Mouse (Mus musculus) forebrain, embryonic 13.5 days (tissue): Measurements from ENCODE around the gene Fxr1. TPM values are rescaled to one million over a fixed set of nuclear protein-coding genes. Genes with fewer than 3 reads are reported as not detected.

Source experiments
- ATAC-seq: fragments of 200-750 bp; cut with Nextera tagmentation; 2 replicates; pipeline ENCODE4 v1.8.0; 2017
- H3K27ac ChIP-seq: fragments of 300-500 bp; sonication (generic); 2 replicates; pipeline ENCODE4 v1.5.1; 2015; ENCODE audit warnings: inconsistent platforms, mild to moderate bottlenecking, moderate library complexity
- H3K27me3 ChIP-seq: fragments of 300-500 bp; sonication (generic); 2 replicates; pipeline ENCODE4 v1.6.1; 2015; ENCODE audit warnings: mild to moderate bottlenecking, inconsistent platforms
- H3K36me3 ChIP-seq: fragments of 300-500 bp; sonication (generic); 2 replicates; pipeline ENCODE4 v1.6.1; 2015; ENCODE audit warnings: mild to moderate bottlenecking, inconsistent platforms; ENCODE audit not compliant: poor library complexity, severe bottlenecking
- H3K4me1 ChIP-seq: fragments of 300-500 bp; sonication (generic); 2 replicates; pipeline ENCODE4 v1.6.1; 2015; ENCODE audit warnings: inconsistent platforms
- H3K4me2 ChIP-seq: fragments of 300-500 bp; sonication (generic); 2 replicates; pipeline ENCODE4 v1.6.1; 2015; ENCODE audit warnings: inconsistent platforms, mild to moderate bottlenecking, moderate library complexity
- H3K4me3 ChIP-seq: fragments of 300-500 bp; sonication (generic); 2 replicates; pipeline ENCODE4 v1.5.1; 2015; ENCODE audit warnings: mild to moderate bottlenecking, inconsistent platforms
- H3K9ac ChIP-seq: fragments of 300-500 bp; sonication (generic); 2 replicates; pipeline ENCODE4 v1.6.1; 2015; ENCODE audit warnings: mild to moderate bottlenecking, inconsistent platforms
- H3K9me3 ChIP-seq: fragments of 300-500 bp; sonication (generic); replicated peaks from 2 replicates; pipeline ENCODE4 v1.6.1; 2016; ENCODE audit warnings: inconsistent platforms
- WGBS: fragments of 180-500 bp; shearing (Covaris S2); methylation state at CpG from one replicate; pipeline ENCODE4 v1.1.7; 2015; 5-methylcytosine and 5-hydroxymethylcytosine counted together
- polyA plus RNA-seq: library from polyadenylated mRNA; unstranded; fragments of >200 nt; fragmentation: Nextera tagmentation; extraction: Ambion mirVana; gene quantifications from 2 replicates; pipeline ENCODE4 v1.2.1, GENCODE M21; 2015

Gene Fxr1
- polyA plus RNA-seq, 1 experiment from 2014 or later, result 50.7 TPM

GRCm38 (mm10) chr3:34072726-34073125 lies 53.0 kb downstream of the Fxr1 start:
- Histone ChIP-seq H3K9me3 (no peaks in the 10 kb centered on the region), H3K4me1 (no peaks in the 10 kb centered on the region), H3K9ac (no peak overlapping the region), H3K27me3 (no peaks in the 10 kb centered on the region), H3K27ac (no peak overlapping the region), H3K36me3 (peaks cover 54% of the 10 kb centered on the region), H3K4me2 (no peak overlapping the region), H3K4me3 (no peak overlapping the region)
- WGBS, result 95% methylated on average over 6 of the region's 6 CpGs
- ATAC-seq, result no peak

DNA sequence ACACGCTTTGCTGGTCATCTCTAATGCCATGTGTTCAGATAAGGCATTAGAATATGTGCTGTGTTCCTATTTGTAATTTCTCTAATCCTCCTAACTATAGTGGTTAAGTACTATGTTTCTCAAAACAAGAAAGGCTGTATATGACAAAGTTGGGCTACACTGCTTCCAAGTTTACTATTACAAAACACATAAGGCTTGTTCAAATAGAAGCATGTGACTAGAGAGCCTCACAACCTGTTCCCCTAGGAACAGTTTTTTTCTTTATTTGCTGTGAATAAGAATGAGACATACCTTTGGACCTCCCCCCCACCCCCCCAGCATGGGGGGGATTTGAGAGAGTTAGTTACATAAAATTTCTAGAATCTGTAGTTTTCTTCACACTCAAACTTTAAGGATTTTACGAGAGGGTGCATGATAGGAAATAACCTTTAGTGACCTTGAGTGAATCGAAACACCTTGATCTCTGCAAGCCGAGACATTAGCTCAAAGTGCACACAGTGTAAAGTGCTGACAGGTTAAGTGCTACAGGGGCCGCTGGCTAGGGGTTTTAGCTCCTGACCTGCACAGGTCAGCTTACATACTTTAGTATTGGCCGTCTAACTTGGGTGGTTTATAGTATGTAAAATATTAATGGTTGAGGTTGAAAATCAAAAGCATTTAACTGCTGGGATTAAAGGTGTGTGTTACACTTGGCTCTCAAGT lies 56.5 kb downstream of the Fxr1 start:
- Histone ChIP-seq H3K27me3 (no peaks in the 10 kb centered on the region), H3K4me2 (no peak overlapping the region), H3K9ac (no peak overlapping the region), H3K9me3 (no peaks in the 10 kb centered on the region), H3K4me3 (no peak overlapping the region), H3K4me1 (peaks cover 10% of the 10 kb centered on the region), H3K27ac (no peak overlapping the region), H3K36me3 (peaks cover 57% of the 10 kb centered on the region)
- ATAC-seq, result no peak
- 89% methylated on average over 6 of the region's 6 CpGs for WGBS

- Histone ChIP-seq H3K27ac (peak within 1 kb of the TSS; percentile 48; the same call in 1 of the 2 replicates), H3K4me1 (peaks cover 17% of the 10 kb centered on the region), H3K4me3 (peak within 1 kb of the TSS; percentile 76), H3K4me2 (peak within 1 kb of the TSS; percentile 71), H3K36me3 (peaks cover 19% of the 10 kb centered on the region; the same call in 1 of the 2 replicates), H3K9ac (peak within 1 kb of the TSS; percentile 83), H3K9me3 (no peaks in the 10 kb centered on the region), H3K27me3 (0 out of 2 replicates have a peak, but pooled peaks cover 3% of the 10 kb centered on the region)
- ATAC-seq, result peak; percentile 96
- WGBS, result under 1% methylated on average over 50 of the region's 50 CpGs
These were observed 61.3 kb downstream of the Fxr1 start, which contains the start of gene Dnajc19 for GRCm38 (mm10) chr3:34080900-34081662. Gene Dnajc19 (minus strand): TSS chr3:34081321.

DNA sequence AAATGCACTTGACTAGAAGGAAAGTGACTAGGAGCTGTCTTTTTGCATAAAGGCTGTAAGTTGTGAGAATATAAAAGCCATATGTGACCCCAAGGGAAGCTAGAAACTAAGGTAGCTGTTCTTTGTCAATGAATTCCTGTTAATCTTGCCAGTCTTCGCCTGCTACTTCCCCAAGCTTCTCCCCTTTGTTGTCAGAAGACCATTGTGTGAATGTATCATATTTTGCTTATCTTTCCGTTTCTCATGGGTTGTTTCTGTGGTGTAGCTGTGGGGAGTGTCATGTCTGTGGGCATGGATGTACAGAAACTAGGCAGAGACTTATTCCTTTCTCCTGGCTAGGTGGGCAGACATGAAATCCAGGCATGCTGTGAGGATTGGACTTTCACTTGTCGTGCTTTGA lies 62.2 kb downstream of the Fxr1 start:
- H3K4me2 ChIP-seq, result peak overlapping the region; percentile 71
- no peaks in the 10 kb centered on the region for H3K9me3 ChIP-seq
- peak overlapping the region; percentile 83; the same call in 1 of the 2 replicates for H3K9ac ChIP-seq
- 88% methylated on average over 3 of the region's 3 CpGs for WGBS
- no peak for ATAC-seq
- H3K4me1 ChIP-seq, result peaks cover 17% of the 10 kb centered on the region
- H3K27me3 ChIP-seq, result 0 out of 2 replicates have a peak, but pooled peaks cover 3% of the 10 kb centered on the region
- H3K36me3 ChIP-seq, result peaks cover 11% of the 10 kb centered on the region; the same call in 1 of the 2 replicates
- peak overlapping the region; percentile 76 for H3K4me3 ChIP-seq
- no peak overlapping the region for H3K27ac ChIP-seq

GRCm38 (mm10) chr3:34083655-34084054 lies 63.9 kb downstream of the Fxr1 start:
- Histone ChIP-seq H3K27ac (no peak overlapping the region), H3K27me3 (0 out of 2 replicates have a peak, but pooled peaks cover 3% of the 10 kb centered on the region), H3K4me2 (no peak overlapping the region), H3K4me3 (no peak overlapping the region), H3K9me3 (no peaks in the 10 kb centered on the region), H3K9ac (no peak overlapping the region), H3K36me3 (peaks cover 3% of the 10 kb centered on the region; the same call in 1 of the 2 replicates), H3K4me1 (peaks cover 17% of the 10 kb centered on the region)
- ATAC-seq, result no peak
- WGBS, result 79% methylated on average over 5 of the region's 5 CpGs

GRCm38 (mm10) chr3:34102891-34103290 lies 83.1 kb downstream of the Fxr1 start:
- H3K27ac ChIP-seq, result peak overlapping the region; percentile 63; the same call in 1 of the 2 replicates
- no peak for ATAC-seq
- 34% methylated on average over 2 of the region's 2 CpGs for WGBS

DNA sequence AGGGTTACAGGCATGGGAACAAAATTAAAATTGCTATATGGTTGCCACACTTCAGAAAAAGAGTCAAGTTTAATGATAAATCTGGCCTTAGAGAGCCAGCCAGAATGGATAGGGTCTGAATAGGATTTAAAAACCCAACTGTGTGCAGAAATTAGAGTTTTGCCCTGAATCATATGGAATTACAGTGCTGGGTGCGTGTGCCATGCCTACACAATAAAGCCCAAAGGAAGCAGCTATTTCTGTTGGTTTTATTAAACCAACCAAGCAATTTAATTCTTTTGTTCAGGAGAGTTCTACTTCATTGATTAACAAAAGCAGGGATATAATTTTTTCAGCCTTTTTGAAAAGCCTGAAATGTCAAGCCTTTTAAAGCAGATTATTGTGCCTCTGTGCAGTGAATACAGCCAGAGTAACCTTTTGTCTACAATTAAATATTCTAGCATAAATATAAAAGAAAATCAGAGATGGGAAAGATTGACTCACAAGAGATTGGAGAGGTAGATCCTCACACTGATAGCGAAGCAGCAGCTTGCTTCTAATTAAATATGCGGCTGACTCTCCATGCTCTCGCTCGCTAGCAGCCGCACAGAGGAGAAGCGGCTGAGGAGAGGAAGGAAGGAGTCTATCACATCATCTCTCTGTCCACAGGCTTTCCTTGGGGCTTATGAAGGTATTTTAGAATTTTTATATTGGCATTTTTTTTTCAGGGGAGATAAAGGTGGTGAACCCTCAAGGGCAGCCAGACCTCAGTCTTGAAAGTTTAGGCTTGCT lies 84.3 kb downstream of the Fxr1 start:
- Histone ChIP-seq H3K4me2 (peak overlapping the region; percentile 48), H3K9ac (peak overlapping the region; percentile 52), H3K36me3 (no peaks in the 10 kb centered on the region), H3K4me1 (peaks cover 35% of the 10 kb centered on the region), H3K4me3 (peak overlapping the region; percentile 29), H3K9me3 (no peaks in the 10 kb centered on the region), H3K27ac (peak overlapping the region; percentile 63), H3K27me3 (no peaks in the 10 kb centered on the region)
- ATAC-seq, result peak; percentile 92
- WGBS, result 3% methylated on average over 7 of the region's 7 CpGs

More at GRCm38 (mm10) chr3:34102891-34103290, 83.1 kb downstream of the Fxr1 start:
- no peak overlapping the region for H3K4me2 ChIP-seq
- H3K27me3 ChIP-seq, result no peaks in the 10 kb centered on the region
- H3K36me3 ChIP-seq, result no peaks in the 10 kb centered on the region
- no peak overlapping the region for H3K9ac ChIP-seq
- H3K9me3 ChIP-seq, result no peaks in the 10 kb centered on the region
- peaks cover 35% of the 10 kb centered on the region for H3K4me1 ChIP-seq
- no peak overlapping the region for H3K4me3 ChIP-seq

GRCm38 (mm10) chr3:34106421-34106820 lies 86.7 kb downstream of the Fxr1 start:
- Histone ChIP-seq H3K36me3 (no peaks in the 10 kb centered on the region), H3K27ac (no peak overlapping the region), H3K4me2 (peak overlapping the region; percentile 48), H3K9me3 (no peaks in the 10 kb centered on the region), H3K4me3 (peak overlapping the region; percentile 17), H3K4me1 (peaks cover 35% of the 10 kb centered on the region), H3K9ac (no peak overlapping the region), H3K27me3 (no peaks in the 10 kb centered on the region)
- no peak for ATAC-seq
- 26% methylated on average over 9 of the region's 9 CpGs for WGBS

DNA sequence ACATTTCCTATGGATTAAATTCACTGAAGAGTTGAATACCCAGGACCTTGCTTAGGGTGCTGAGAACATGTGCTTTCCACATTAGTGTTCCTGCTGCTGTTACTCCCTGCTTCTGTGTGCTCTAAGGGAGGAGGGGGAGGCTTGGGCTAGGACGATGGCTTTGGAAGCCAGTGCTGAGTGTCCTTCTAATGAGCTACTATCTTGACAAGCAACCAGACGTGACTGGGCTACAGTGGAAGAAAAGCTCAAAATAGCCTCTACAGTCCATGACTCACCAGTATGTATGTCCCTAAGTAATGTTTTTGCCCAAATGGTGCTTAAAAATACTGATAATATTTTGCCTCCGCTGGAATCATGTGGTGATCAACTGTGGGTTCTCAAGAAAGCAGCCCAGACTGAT lies 87.9 kb downstream of the Fxr1 start:
- 69% methylated on average over 3 of the region's 3 CpGs for WGBS
- Histone ChIP-seq H3K4me3 (no peak overlapping the region), H3K36me3 (no peaks in the 10 kb centered on the region), H3K9me3 (no peaks in the 10 kb centered on the region), H3K4me1 (peaks cover 35% of the 10 kb centered on the region), H3K27me3 (no peaks in the 10 kb centered on the region), H3K27ac (no peak overlapping the region), H3K9ac (no peak overlapping the region), H3K4me2 (peak overlapping the region; percentile 38; the same call in 1 of the 2 replicates)
- ATAC-seq, result no peak

DNA sequence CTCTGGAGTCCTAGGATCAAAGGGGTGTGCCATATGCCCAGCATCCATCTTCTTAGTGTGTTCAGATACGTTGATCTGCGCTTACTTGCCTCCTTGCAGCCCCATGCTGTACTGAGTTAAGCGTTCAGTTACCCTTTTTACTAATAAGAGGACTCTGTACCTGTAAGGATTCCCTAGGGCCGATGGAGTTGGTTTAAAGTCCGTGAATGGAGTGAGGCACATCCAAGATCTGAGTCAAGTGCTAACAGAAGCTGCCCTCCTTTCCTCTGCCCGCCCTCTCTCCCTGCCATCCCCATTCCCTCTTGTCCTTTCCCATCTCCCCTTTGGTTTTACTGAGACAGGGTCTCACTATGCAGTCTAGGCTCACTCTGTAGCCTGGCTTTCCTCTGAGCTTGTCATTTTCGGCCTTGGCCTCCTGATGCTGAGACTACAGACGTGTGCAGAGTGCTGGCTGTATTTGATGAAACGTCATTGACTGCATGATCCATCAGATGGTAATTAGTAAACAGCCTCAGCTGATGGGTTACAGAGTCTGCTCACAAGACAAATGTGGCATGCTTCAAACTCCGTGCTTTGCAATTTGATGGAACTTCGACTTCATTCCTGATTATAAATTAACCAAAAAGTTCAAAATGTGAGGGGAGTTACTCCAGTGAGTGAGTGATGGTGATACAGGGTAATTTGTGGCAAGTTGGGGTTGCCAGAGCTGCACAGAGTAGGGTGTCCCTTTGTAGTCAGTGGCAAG lies 92.4 kb downstream of the Fxr1 start:
- Histone ChIP-seq H3K9me3 (no peaks in the 10 kb centered on the region), H3K27ac (no peak overlapping the region), H3K27me3 (no peaks in the 10 kb centered on the region), H3K4me1 (peaks cover 5% of the 10 kb centered on the region), H3K4me2 (no peak overlapping the region), H3K4me3 (no peak overlapping the region), H3K36me3 (no peaks in the 10 kb centered on the region), H3K9ac (no peak overlapping the region)
- 83% methylated on average over 11 of the region's 11 CpGs for WGBS
- ATAC-seq, result no peak

GRCm38 (mm10) chr3:34115806-34116205 lies 96.1 kb downstream of the Fxr1 start:
- peak overlapping the region; percentile 1; the same call in 1 of the 2 replicates for H3K4me2 ChIP-seq
- no peak overlapping the region for H3K4me3 ChIP-seq
- no peaks in the 10 kb centered on the region for H3K27me3 ChIP-seq
- no peak for ATAC-seq
- H3K36me3 ChIP-seq, result no peaks in the 10 kb centered on the region
- 25% methylated on average over 6 of the region's 6 CpGs for WGBS
- no peak overlapping the region for H3K9ac ChIP-seq
- no peaks in the 10 kb centered on the region for H3K9me3 ChIP-seq
- H3K4me1 ChIP-seq, result peaks cover 3% of the 10 kb centered on the region
- no peak overlapping the region for H3K27ac ChIP-seq
